Mouse (Mus musculus): ENCODE results near the gene Tcea2. TPM values are rescaled to one million over a fixed set of nuclear protein-coding genes. Genes with fewer than 3 reads are reported as not detected.

Gene Tcea2
- polyA plus RNA-seq, 1 experiment from 2014 or later = 25.2 TPM

GRCm38 (mm10) chr2:181670285-181670912 is 9.7 kb upstream of the Tcea2 start:
- Histone ChIP-seq H3K9ac (ENCODE audit: low read length) (peak overlapping the region; percentile 51), H3K36me3 (ENCODE audit: control insufficient read depth, insufficient read depth, low read length) (no peaks in the 10 kb centered on the region), H3K4me3 (ENCODE audit: low read depth, low read length) (peak overlapping the region; percentile 37), H3K4me2 (ENCODE audit: low read depth, severe bottlenecking) (peak overlapping the region; percentile 80), H3K9me3 (ENCODE audit: control insufficient read depth, low read length) (no peaks in the 10 kb centered on the region), H3K27me3 (ENCODE audit: control insufficient read depth, insufficient read depth, low read length) (peaks cover 49% of the 10 kb centered on the region), H3K4me1 (ENCODE audit: control insufficient read depth, insufficient read depth, low read length) (peaks cover 20% of the 10 kb centered on the region), H3K27ac (replicated peaks; ENCODE audit: low read depth, low read length) (no peak overlapping the region)
- WGBS = 3% methylated on average over 56 of the region's 56 CpGs
- DNase-seq (ENCODE audit: low spot score) (peak; percentile 61), ATAC-seq (ENCODE audit: insufficient number of reproducible peaks, low FRiP score, low TSS enrichment, low read depth) (0 out of 2 replicates have a peak, but pooled peaks have one; percentile 23)

GRCm38 (mm10) chr2:181670913-181671311 is 9.2 kb upstream of the Tcea2 start:
- 2% methylated on average over 41 of the region's 41 CpGs for WGBS
- peak overlapping the region; percentile 37 for H3K4me3 ChIP-seq (ENCODE audit: low read depth, low read length)
- H3K9ac ChIP-seq (ENCODE audit: low read length) = peak overlapping the region; percentile 51
- no peaks in the 10 kb centered on the region for H3K36me3 ChIP-seq (ENCODE audit: control insufficient read depth, insufficient read depth, low read length)
- H3K4me1 ChIP-seq (ENCODE audit: control insufficient read depth, insufficient read depth, low read length) = peaks cover 24% of the 10 kb centered on the region
- peak overlapping the region; percentile 80 for H3K4me2 ChIP-seq (ENCODE audit: low read depth, severe bottlenecking)
- peaks cover 49% of the 10 kb centered on the region for H3K27me3 ChIP-seq (ENCODE audit: control insufficient read depth, insufficient read depth, low read length)
- DNase-seq (ENCODE audit: low spot score) = peak; percentile 63
- no peak overlapping the region for H3K27ac ChIP-seq (replicated peaks; ENCODE audit: low read depth, low read length)
- no peaks in the 10 kb centered on the region for H3K9me3 ChIP-seq (ENCODE audit: control insufficient read depth, low read length)
- no peak; the same call in 1 of the 2 replicates for ATAC-seq (ENCODE audit: insufficient number of reproducible peaks, low FRiP score, low TSS enrichment, low read depth)

- DNase-seq (ENCODE audit: low spot score) = no peak
- peaks cover 49% of the 10 kb centered on the region for H3K27me3 ChIP-seq (ENCODE audit: control insufficient read depth, insufficient read depth, low read length)
Measured at GRCm38 (mm10) chr2:181671326-181671725, 8.8 kb upstream of the Tcea2 start, which contains the start of gene Sox18. Gene Sox18, minus strand, starts transcription at chr2:181671640.

GRCm38 (mm10) chr2:181671984-181672383 is 8.1 kb upstream of the Tcea2 start:
- ATAC-seq (ENCODE audit: insufficient number of reproducible peaks, low FRiP score, low TSS enrichment, low read depth) (no peak), DNase-seq (ENCODE audit: low spot score) (no peak)
- Histone ChIP-seq H3K27me3 (ENCODE audit: control insufficient read depth, insufficient read depth, low read length) (peaks cover 49% of the 10 kb centered on the region), H3K9me3 (ENCODE audit: control insufficient read depth, low read length) (no peaks in the 10 kb centered on the region), H3K4me2 (ENCODE audit: low read depth, severe bottlenecking) (no peak overlapping the region; the same call in 1 of the 2 replicates), H3K4me1 (ENCODE audit: control insufficient read depth, insufficient read depth, low read length) (peaks cover 24% of the 10 kb centered on the region), H3K27ac (replicated peaks; ENCODE audit: low read depth, low read length) (no peak overlapping the region), H3K4me3 (ENCODE audit: low read depth, low read length) (peak overlapping the region; percentile 37), H3K36me3 (ENCODE audit: control insufficient read depth, insufficient read depth, low read length) (no peaks in the 10 kb centered on the region), H3K9ac (ENCODE audit: low read length) (no peak overlapping the region; the same call in 1 of the 2 replicates)
- WGBS = 25% methylated on average over 7 of the region's 7 CpGs

More at GRCm38 (mm10) chr2:181671326-181671725, 8.8 kb upstream of the Tcea2 start, which contains the start of gene Sox18:
- Histone ChIP-seq H3K27ac (replicated peaks; ENCODE audit: low read depth, low read length) (no peak within 1 kb of the TSS), H3K9ac (ENCODE audit: low read length) (peak within 1 kb of the TSS; percentile 51), H3K9me3 (ENCODE audit: control insufficient read depth, low read length) (no peaks in the 10 kb centered on the region), H3K36me3 (ENCODE audit: control insufficient read depth, insufficient read depth, low read length) (no peaks in the 10 kb centered on the region), H3K4me2 (ENCODE audit: low read depth, severe bottlenecking) (peak within 1 kb of the TSS; percentile 80), H3K4me1 (ENCODE audit: control insufficient read depth, insufficient read depth, low read length) (peaks cover 24% of the 10 kb centered on the region), H3K4me3 (ENCODE audit: low read depth, low read length) (peak within 1 kb of the TSS; percentile 37)
- 1% methylated on average over 43 of the region's 43 CpGs for WGBS
- no peak; the same call in 1 of the 2 replicates for ATAC-seq (ENCODE audit: insufficient number of reproducible peaks, low FRiP score, low TSS enrichment, low read depth)

GRCm38 (mm10) chr2:181673501-181673900 is 6.6 kb upstream of the Tcea2 start:
- Histone ChIP-seq H3K27ac (replicated peaks; ENCODE audit: low read depth, low read length) (no peak overlapping the region), H3K36me3 (ENCODE audit: control insufficient read depth, insufficient read depth, low read length) (no peaks in the 10 kb centered on the region), H3K4me3 (ENCODE audit: low read depth, low read length) (no peak overlapping the region), H3K4me2 (ENCODE audit: low read depth, severe bottlenecking) (peak overlapping the region; percentile 10; the same call in 1 of the 2 replicates), H3K4me1 (ENCODE audit: control insufficient read depth, insufficient read depth, low read length) (peaks cover 28% of the 10 kb centered on the region), H3K9me3 (ENCODE audit: control insufficient read depth, low read length) (no peaks in the 10 kb centered on the region), H3K27me3 (ENCODE audit: control insufficient read depth, insufficient read depth, low read length) (peaks cover 46% of the 10 kb centered on the region), H3K9ac (ENCODE audit: low read length) (no peak overlapping the region)
- DNase-seq (ENCODE audit: low spot score) (no peak), ATAC-seq (ENCODE audit: insufficient number of reproducible peaks, low FRiP score, low TSS enrichment, low read depth) (no peak)
- 80% methylated on average over 1 of the region's 1 CpGs for WGBS

- no peak overlapping the region for H3K4me3 ChIP-seq (ENCODE audit: low read depth, low read length)
- 79% methylated on average over 4 of the region's 4 CpGs for WGBS
- no peak for DNase-seq (ENCODE audit: low spot score)
- no peak overlapping the region for H3K27ac ChIP-seq (replicated peaks; ENCODE audit: low read depth, low read length)
- ATAC-seq (ENCODE audit: insufficient number of reproducible peaks, low FRiP score, low TSS enrichment, low read depth) = no peak
- no peaks in the 10 kb centered on the region for H3K9me3 ChIP-seq (ENCODE audit: control insufficient read depth, low read length)
- peaks cover 31% of the 10 kb centered on the region for H3K4me1 ChIP-seq (ENCODE audit: control insufficient read depth, insufficient read depth, low read length)
- H3K4me2 ChIP-seq (ENCODE audit: low read depth, severe bottlenecking) = no peak overlapping the region
- H3K27me3 ChIP-seq (ENCODE audit: control insufficient read depth, insufficient read depth, low read length) = peaks cover 39% of the 10 kb centered on the region
- no peaks in the 10 kb centered on the region for H3K36me3 ChIP-seq (ENCODE audit: control insufficient read depth, insufficient read depth, low read length)
- H3K9ac ChIP-seq (ENCODE audit: low read length) = no peak overlapping the region
Measured at GRCm38 (mm10) chr2:181674934-181675333, 5.2 kb upstream of the Tcea2 start.

- WGBS = 3% methylated on average over 14 of the region's 14 CpGs
- peaks cover 30% of the 10 kb centered on the region for H3K4me1 ChIP-seq (ENCODE audit: control insufficient read depth, insufficient read depth, low read length)
Measured at GRCm38 (mm10) chr2:181675454-181675853, 4.7 kb upstream of the Tcea2 start.

GRCm38 (mm10) chr2:181676424-181676823 is 3.7 kb upstream of the Tcea2 start:
- DNase-seq (ENCODE audit: low spot score) = no peak
- H3K4me1 ChIP-seq (ENCODE audit: control insufficient read depth, insufficient read depth, low read length) = peaks cover 32% of the 10 kb centered on the region
- ATAC-seq (ENCODE audit: insufficient number of reproducible peaks, low FRiP score, low TSS enrichment, low read depth) = no peak
- H3K27me3 ChIP-seq (ENCODE audit: control insufficient read depth, insufficient read depth, low read length) = peaks cover 24% of the 10 kb centered on the region
- no peak overlapping the region for H3K4me2 ChIP-seq (ENCODE audit: low read depth, severe bottlenecking)
- WGBS = 73% methylated on average over 2 of the region's 2 CpGs
- H3K9me3 ChIP-seq (ENCODE audit: control insufficient read depth, low read length) = no peaks in the 10 kb centered on the region
- no peak overlapping the region for H3K4me3 ChIP-seq (ENCODE audit: low read depth, low read length)
- no peaks in the 10 kb centered on the region for H3K36me3 ChIP-seq (ENCODE audit: control insufficient read depth, insufficient read depth, low read length)
- no peak overlapping the region for H3K9ac ChIP-seq (ENCODE audit: low read length)
- H3K27ac ChIP-seq (replicated peaks; ENCODE audit: low read depth, low read length) = no peak overlapping the region

More at GRCm38 (mm10) chr2:181675454-181675853, 4.7 kb upstream of the Tcea2 start:
- H3K27me3 ChIP-seq (ENCODE audit: control insufficient read depth, insufficient read depth, low read length) = peaks cover 34% of the 10 kb centered on the region
- H3K36me3 ChIP-seq (ENCODE audit: control insufficient read depth, insufficient read depth, low read length) = no peaks in the 10 kb centered on the region
- DNase-seq (ENCODE audit: low spot score) (peak; percentile 74), ATAC-seq (ENCODE audit: insufficient number of reproducible peaks, low FRiP score, low TSS enrichment, low read depth) (peak; percentile 15; the same call in 1 of the 2 replicates)
- peak overlapping the region; percentile 34; the same call in 1 of the 2 replicates for H3K9ac ChIP-seq (ENCODE audit: low read length)
- peak overlapping the region; percentile 33 for H3K4me2 ChIP-seq (ENCODE audit: low read depth, severe bottlenecking)
- no peak overlapping the region for H3K4me3 ChIP-seq (ENCODE audit: low read depth, low read length)
- no peaks in the 10 kb centered on the region for H3K9me3 ChIP-seq (ENCODE audit: control insufficient read depth, low read length)
- H3K27ac ChIP-seq (replicated peaks; ENCODE audit: low read depth, low read length) = peak overlapping the region; percentile 47; the same call in 1 of the 2 replicates

Data from limb, embryonic 11.5 days (tissue).